In genomic region chr5:66263398-66263797, GRCm38 (mm10) we compare ENCODE assay signal across 9 mouse cellular contexts. TPM values are rescaled to one million over a fixed set of nuclear protein-coding genes. Genes with fewer than 3 reads are reported as not detected.
DNase-seq lines count a peak whose midpoint lies in the region; ATAC-seq and TF ChIP-seq lines count a peak whose summit lies in the region.
"Had no signal": no experiment of that assay in that cellular context is flagged by ENCODE, and none has a peak within 500 bp of the region (broad histone marks: within the 10 kb centered on the region; RNA-seq: fewer than 3 reads in every experiment).

No protein-coding gene starts in this region.

- H3K4me2 ChIP-seq in kidney, embryonic 16.5 days (replicated peaks; ENCODE audit: low read depth, low read length): no peak overlapping the region
- H3K4me2 ChIP-seq: limb, embryonic 15.5 days had no signal

- H3K36me3 ChIP-seq in kidney, embryonic 16.5 days (ENCODE audit: insufficient read depth, low read length): no peaks in the 10 kb centered on the region
- H3K36me3 ChIP-seq: limb, embryonic 15.5 days had no signal

- no peak overlapping the region for H3K9ac ChIP-seq in kidney, embryonic 16.5 days (replicated peaks; ENCODE audit: low read length)
- H3K9ac ChIP-seq: limb, embryonic 15.5 days had no signal

- peak; percentile 50; the same call in 1 of the 2 replicates for TF ChIP-seq CTCF in cortical plate, adult 2 months (IDR thresholded peaks at IDR 0.05; ENCODE audit: extremely low read depth, insufficient read depth, low read length)
- peak; percentile 21; the same call in 1 of the 2 replicates for TF ChIP-seq CTCF in lung, adult 2 months (IDR thresholded peaks at IDR 0.05; ENCODE audit: insufficient read depth, low read length)

- H3K4me1 ChIP-seq in kidney, embryonic 16.5 days (ENCODE audit: insufficient read depth, low read length): peaks cover 3% of the 10 kb centered on the region; the same call in 1 of the 2 replicates
- H3K4me1 ChIP-seq in cortical plate, adult 2 months (ENCODE audit: control insufficient read depth, insufficient read depth, low read length): no peaks in the 10 kb centered on the region
- peaks cover 6% of the 10 kb centered on the region for H3K4me1 ChIP-seq in lung, adult 2 months (ENCODE audit: control insufficient read depth, insufficient read depth, low read length)

- no peak overlapping the region for H3K27ac ChIP-seq in kidney, embryonic 16.5 days (ENCODE audit: low read length)
- no peak overlapping the region for H3K27ac ChIP-seq in cortical plate, adult 2 months (ENCODE audit: insufficient read depth, low read length)
- H3K27ac ChIP-seq: limb, embryonic 15.5 days had no signal

- peak; percentile 57 for DNase-seq in CD4-positive, CD25-positive, alpha-beta regulatory T cell, adult 2 months (ENCODE audit: low read depth, low spot score)
- DNase-seq in kidney, adult 9 months: peak; percentile 43
- DNase-seq in CD4-positive helper T cell, adult 2 months (ENCODE audit: low read depth, low spot score): peak; percentile 21
- DNase-seq in lung, adult 2 months: peak; percentile 29
- no peak for DNase-seq in spleen, postnatal 4 days (ENCODE audit: low spot score in 2 of 2)

- no peak for TF ChIP-seq POLR2A in cortical plate, adult 2 months (IDR thresholded peaks at IDR 0.05; ENCODE audit: extremely low read depth, insufficient read depth, low read length)
- TF ChIP-seq POLR2A in lung, adult 2 months (IDR thresholded peaks at IDR 0.05; ENCODE audit: borderline replicate concordance, extremely low read depth, low read depth, low read length): no peak

- no peak for ATAC-seq in CD4-positive, CD25-positive, alpha-beta regulatory T cell, adult 4 months
- ATAC-seq in kidney, embryonic 16.5 days (ENCODE audit: low FRiP score, low TSS enrichment): no peak

- WGBS in kidney, embryonic 16.5 days: 33% methylated on average over 4 of the region's 4 CpGs
- 35% methylated on average over 4 of the region's 4 CpGs for WGBS in lung, adult 2 months

- H3K27me3 ChIP-seq in kidney, embryonic 16.5 days (ENCODE audit: insufficient read depth, low read length): no peaks in the 10 kb centered on the region
- H3K27me3 ChIP-seq: limb, embryonic 15.5 days had no signal

- no peak overlapping the region for H3K4me3 ChIP-seq in kidney, embryonic 16.5 days (ENCODE audit: low read length)
- H3K4me3 ChIP-seq in cortical plate, adult 2 months (ENCODE audit: insufficient read depth, low read length): no peak overlapping the region
- no peak overlapping the region for H3K4me3 ChIP-seq in lung, adult 2 months (replicated peaks; ENCODE audit: extremely low read depth, low read depth, low read length)
- H3K4me3 ChIP-seq: limb, embryonic 15.5 days had no signal

- no peaks in the 10 kb centered on the region for H3K9me3 ChIP-seq in kidney, embryonic 16.5 days (ENCODE audit: low read length)
- H3K9me3 ChIP-seq: limb, embryonic 15.5 days had no signal

RNA-seq across cellular contexts. Expression of gene Nsun7, which starts 3.7 kb away (rescaled TPM):
- polyA plus RNA-seq in CD4-positive, CD25-positive, alpha-beta regulatory T cell, adult 4 months (2017; shearing (Covaris generic)): 1 to 10 TPM; 1.0 TPM
- polyA plus RNA-seq in kidney, embryonic 16.5 days (2015; fragmentation: Nextera tagmentation; extraction: Ambion mirVana): 0.24 and 0.69 TPM in 2 replicates
- 5.8 and 7.7 TPM in 2 replicates for polyA plus RNA-seq in cortical plate, adult 2 months (2012; rRNA removed)
- polyA plus RNA-seq in lung, adult 2 months (2012; rRNA removed): 1.3 and 1.5 TPM in 2 replicates

Comparison
In these comparisons a context has a peak if more than half of its experiments do, and no peak if none do; other contexts are left out.
1. DNase-seq: peak in CD4-positive, CD25-positive, alpha-beta regulatory T cell, adult 2 months (single experiment), kidney, adult 9 months (single experiment), CD4-positive helper T cell, adult 2 months (single experiment) and lung, adult 2 months (single experiment); none in spleen, postnatal 4 days (0 of 2).